Mouse (Mus musculus) retina, postnatal 7 days (tissue): ENCODE measurements at regions not wholly inside any gene's neighbourhood (a gene's known extent, or its start where the extent isn't known, plus 50 kb on each side); places are given as distances from the start of the nearest gene placed in this dataset.

ENCODE experiments used
- DNase-seq: peaks from one replicate; pipeline ENCODE4 v3.0.0-alpha.2; 2012; ENCODE audit warnings: low read depth, low spot score

DNA sequence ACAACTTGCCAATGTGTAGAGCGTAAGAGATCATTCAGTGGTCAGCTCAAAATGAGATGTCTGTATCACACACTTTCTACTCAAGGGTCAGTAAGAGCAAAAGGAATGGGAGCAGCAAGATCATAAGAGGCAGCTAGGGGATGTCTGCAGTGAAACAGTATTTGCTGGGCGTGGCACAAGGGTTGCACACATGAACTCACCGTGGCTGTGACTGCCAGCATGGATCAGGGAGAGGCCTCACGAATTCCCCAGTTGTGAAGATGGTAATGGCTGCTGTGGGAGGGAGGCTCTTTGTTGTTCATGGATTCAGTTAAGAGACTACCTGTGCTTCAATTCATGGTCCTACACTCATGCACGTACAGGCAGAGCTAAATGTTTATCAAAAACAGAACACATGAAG lies 91.5 kb upstream of the Cdkn2b start:
- no peak for DNase-seq

DNA sequence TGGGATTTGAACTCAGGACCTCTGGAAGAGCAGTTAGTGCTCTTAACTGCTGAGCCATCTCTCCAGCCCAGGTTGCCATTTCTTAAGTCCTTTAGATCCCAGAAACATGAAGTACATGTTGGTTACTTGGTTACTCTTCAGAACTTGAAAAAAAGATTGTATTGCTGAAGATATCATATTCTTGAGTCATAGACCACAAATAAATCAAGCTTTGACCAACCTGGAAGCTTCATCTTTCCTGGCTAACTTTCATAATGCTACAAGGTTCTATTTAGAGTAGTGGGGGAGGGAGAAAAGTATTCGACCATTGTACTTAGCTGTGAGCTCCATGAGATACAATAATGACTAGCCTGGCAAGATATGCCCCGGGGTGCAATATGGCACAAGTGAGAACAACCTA lies 90.9 kb upstream of the Cdkn2b start:
- no peak for DNase-seq

DNA sequence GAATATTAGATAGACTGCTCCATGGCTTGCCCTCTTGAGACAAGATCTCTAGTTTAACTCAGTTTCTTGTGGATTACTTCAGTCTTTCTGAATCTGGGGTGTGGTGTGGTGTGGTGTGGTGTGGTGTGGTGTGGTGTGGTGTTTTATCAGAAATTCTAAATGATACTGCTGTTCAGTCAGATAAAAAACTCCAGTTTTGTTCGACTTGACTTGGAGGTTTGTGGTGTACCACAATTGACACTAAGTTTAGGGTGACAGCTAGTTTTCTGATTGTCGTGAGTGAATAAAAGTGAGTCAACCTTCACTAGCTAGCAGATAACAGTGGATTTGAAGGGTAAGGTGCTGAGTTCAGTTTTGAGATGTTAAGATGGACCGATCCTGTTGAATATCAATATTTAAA lies 89.5 kb upstream of the Cdkn2b start:
- DNase-seq, result no peak

DNA sequence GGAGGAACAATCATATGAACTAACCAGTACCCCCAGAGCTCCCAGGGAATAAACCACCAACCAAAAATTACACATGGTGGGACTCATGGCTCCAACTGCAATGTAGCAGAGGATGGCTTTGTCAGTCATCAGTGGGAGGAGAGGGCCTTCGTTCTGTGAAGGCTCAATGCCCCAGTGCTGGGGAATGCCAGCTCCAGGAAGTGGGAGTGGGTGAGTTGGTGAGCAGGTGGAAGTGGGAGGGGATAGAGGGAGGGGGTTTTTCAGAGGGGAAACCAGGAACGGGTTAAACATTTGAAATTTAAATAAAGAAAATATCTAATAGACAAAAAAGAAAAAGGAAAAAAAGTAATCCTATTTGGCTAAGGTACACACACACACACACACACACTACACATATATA lies 88.4 kb upstream of the Cdkn2b start:
- no peak for DNase-seq

DNA sequence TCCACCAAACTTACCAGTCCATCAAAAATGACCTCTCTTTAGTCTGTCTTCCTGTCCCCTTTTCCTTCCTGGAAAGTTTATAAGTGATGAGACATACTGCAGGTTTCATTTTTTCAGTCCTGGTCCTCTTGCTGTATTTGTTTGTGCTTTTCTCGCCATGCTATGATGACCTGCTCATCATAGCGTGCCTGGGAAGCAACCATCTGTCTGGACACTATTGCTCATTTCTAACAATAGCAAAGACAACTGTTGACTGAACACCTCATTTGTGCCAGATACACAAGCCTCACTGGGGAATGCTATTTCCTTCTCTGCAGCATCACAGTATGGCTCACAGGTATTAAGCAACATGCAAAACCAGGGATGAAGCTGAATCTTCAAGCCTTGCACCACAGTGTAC lies 85.2 kb upstream of the Cdkn2b start:
- DNase-seq, result no peak

DNA sequence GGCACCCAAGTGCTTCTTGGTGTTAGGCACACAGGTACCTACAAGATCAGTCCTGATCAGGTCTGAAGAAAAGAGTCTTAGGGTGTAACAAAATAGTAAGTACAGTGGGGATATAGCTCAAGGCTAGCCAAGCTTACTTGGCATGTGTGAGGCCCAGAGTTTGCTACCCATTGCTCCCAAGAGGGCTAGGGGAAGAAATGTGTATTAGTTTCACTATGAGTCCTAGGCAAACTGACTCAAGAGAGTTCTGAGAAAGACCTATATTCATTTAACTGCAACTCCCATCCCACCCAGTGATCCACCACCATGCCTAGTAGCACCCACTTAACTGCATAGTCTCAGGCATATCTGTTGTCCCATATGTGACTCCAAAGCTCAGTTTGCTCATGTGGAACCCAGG lies 84.5 kb upstream of the Cdkn2b start:
- no peak for DNase-seq

DNA sequence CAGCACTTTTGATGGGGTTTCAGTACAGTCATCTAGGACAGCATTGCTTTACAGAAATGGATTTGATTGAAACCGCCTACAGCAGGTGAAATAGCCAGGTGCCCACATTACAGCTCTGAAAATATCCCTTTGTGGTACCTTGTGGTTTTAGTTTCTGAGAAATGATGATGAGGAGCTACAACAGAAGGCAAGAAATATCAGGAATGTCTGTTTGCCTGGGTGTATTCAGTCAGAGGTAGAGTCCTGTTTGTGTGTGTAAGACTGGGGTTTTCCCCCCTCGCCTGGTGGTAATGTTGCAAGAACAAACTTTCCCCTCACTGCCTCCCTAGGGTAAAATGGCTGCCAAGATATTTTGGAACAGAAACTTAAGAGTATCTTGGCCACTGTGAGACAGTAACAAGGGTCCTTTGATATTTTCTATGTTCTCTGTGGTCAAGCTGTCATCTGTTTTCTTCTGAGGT lies 82.4 kb upstream of the Cdkn2b start:
- no peak for DNase-seq

DNA sequence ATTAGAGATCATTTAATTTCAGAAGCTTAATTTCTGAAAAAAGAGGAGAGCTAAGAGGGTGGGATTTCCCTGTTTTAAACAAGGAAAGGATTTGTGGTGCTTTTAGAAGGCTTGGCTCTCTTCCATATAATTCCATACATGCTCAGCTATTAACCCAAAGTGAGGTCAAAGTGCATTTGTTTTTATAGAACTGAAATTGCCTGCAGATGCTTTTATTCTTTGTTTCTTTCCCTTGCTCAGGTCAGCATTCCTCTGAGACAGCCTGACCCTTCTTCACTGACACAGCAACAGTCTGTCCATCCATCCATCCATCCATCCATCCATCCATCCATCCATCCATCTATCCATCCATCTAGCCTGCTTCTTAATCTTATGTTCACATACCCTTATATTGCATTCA lies 82.0 kb upstream of the Cdkn2b start:
- no peak for DNase-seq

DNA sequence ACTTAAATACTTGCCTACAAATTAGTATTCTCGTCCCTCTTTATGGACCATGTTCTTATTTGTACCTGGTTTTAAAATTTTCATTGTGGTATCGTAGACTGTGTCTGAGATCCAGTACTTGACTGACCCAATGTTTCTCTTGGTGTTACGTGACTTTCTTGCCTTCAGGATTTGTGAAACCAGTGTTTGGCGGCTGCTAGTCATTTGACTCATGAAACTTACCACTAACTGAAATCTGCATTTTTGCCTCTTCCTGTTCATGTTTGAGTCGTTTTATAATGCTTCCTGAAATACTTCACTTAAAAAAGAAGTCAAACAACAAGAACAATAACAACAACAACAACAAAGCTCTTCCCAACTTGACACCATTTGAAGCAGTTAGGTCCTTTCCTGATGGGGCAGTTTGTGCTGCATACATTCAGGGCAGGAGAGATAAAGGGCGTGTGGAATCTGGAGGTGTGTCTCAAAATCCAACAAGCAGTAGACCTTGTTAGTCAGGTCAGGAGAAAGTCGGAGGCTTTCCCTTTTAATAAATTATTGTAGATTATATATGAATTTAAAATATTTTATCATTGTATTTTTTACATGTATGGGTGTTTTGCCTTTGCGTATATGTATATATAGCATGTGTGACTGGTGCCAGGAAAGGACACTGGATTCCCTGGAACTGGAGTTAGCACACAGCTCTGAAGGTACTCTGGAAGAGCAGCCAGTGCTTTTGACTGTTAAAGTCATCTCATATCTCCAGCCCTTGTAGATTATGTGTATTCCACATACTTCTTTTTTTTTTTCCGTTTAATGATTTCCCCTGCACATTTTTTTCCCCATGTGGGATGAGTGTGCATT lies 80.8 kb upstream of the Cdkn2b start:
- no peak for DNase-seq

DNA sequence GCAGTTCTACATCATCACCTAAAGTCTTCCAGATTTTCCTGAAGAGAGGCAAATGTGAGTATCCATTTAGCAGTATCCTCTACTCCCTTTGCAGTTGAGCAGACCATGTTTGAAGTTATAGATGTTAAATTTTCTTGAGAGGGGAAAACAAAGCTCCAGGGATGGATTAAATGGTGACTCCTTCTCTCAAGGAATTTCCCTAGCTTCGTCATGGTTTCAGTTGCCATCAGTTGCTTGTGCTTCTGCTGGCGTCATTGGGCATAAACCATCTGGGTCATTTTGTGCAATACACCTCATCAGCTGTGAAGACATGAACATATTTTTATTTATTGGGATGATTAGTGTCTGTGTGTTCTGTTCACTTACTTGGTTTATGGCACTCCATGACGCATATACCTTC lies 72.7 kb upstream of the Cdkn2b start:
- DNase-seq, result no peak

DNA sequence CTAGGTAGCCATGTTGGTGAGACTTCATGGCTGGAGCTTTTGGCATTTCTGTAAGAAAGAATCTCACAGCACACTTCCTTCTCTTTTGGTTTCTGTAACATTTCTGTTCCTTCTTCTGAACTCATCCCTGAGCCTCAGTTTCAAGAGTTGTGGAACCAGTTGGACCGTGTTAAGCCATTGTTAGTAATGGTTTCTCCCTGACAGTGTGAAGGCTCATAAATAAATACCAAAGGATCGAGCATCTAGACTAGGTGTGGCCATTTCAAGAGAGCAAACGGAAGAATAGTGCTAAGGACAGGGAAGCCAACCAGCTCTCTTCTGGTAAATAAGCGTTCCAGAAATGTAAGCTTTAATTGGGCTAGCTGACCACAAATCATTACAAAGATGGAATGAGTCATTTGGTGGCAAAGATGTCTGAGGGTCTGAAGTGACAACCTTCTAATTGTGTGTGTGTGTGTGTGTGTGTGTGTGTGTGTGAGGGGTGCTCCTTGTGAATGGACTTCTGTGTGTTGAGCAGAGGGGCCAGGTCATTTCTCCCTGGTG lies 71.7 kb upstream of the Cdkn2b start:
- no peak for DNase-seq

DNA sequence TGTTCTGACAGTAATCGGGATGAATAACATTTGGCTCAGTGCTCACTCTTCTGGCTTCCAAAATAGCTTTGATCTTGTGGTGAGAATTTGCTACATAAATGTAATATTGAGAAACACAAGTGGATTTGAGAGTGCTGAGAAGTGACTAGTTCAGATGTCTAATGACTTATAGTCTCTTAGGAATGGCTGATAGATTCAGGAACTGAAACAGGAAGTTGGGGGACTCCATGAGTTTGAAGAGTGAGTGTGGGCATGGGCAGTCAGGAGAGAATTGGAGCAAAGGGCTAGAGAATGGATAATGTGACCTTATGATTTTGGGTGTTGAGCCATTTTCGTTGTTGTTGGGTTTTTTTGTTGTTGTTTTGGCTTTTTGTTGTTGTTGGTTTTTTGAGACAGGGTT lies 70.9 kb upstream of the Cdkn2b start:
- no peak for DNase-seq

DNA sequence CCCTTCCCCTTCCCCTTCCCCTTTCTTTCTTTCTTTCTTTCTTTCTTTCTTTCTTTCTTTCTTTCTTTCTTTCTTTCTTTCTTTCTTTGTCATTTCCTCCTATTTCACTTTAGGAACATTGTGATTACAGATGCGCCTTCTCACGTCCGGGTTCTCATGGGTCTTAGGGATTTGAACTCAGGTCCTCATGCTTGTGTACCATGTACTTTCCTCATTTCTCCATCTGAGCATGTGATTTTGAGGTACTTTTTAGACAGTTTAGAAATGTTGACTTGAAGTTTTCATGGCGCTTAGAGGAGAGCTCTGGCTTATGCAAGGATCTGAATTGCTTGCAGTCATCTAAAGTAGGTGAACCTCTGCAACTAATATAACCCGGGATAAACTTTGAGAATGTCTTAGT lies 70.2 kb upstream of the Cdkn2b start:
- no peak for DNase-seq

DNA sequence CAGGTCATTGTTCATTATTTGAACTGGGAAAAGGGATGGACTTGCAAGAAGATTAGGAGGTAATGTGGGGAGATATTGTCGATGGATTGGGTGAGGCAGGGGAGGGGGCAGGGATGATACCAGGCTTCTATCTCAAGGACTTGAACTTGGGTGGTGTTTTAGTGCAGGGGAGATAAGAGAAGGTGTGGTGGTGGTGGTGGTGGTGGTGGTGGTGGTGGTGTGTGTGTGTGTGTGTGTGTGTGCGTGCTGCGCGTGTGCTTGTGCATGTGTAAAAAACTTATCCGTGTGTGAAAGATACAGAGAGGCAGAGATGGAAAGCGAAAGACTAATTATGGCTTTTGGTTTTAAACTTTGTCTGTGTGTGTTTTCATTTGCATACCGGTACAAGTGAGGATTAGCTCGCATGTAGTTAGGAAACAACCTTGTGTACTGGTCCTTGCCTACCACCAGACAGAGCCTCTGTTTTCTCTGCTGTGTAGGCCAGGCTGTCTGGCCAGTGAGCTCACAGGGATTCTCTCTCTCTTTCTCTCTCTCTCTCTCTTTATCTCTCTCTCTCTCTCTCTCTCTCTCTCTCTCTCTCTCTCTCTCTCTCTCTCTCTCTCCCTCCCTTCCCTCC lies 69.6 kb upstream of the Cdkn2b start:
- no peak for DNase-seq

DNA sequence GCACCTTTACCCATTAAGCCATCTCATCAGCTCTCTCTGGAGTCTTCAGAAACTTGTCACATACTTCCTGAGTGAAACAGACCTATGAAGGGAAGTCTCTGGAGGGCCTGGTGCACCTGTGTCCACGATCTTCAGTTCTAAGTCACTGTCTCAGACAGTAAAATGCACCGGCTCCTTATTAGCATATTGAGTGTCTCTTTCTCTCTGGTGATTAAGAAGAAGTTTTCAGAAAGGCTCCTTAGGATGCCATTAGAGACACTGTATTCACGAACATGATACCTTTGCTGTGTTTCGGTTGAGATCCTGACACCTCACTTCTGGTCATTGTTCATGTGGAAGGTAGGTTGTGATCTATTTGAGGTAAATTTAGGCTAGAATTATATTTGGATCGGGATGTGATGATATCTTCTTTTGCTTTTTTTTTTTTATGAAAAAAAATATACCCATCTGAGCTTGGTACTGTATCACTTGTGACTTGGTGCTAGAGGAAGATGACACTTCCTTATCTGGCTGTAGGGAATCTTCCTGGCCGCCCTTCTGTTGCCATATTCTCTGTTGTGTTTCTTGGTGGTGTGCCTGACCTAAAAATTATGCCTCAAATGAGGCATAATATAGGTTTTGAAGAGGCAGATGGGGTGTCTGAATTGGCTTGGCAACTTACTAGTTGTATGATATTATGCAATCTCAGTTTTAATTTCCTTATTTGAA lies 68.9 kb upstream of the Cdkn2b start:
- DNase-seq, result no peak

DNA sequence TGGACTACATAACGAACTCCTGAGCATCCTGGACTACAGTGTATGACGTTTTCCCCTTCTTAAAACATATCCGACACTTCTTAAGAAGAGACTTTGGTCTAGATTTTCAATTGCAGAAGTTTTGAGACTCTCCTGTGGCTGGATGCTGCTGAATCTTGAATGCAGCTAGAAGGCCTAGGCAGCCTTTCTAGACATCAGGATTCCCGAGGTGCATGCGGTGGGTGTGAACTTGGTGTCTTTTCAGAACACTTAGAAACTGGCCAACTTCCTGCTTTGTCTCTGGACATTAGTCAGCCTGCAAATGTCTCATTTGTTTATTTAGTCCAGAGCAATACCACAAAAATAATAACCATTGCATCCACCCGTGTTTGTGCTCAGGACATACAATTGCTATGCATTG lies 61.8 kb upstream of the Cdkn2b start:
- DNase-seq, result no peak

DNA sequence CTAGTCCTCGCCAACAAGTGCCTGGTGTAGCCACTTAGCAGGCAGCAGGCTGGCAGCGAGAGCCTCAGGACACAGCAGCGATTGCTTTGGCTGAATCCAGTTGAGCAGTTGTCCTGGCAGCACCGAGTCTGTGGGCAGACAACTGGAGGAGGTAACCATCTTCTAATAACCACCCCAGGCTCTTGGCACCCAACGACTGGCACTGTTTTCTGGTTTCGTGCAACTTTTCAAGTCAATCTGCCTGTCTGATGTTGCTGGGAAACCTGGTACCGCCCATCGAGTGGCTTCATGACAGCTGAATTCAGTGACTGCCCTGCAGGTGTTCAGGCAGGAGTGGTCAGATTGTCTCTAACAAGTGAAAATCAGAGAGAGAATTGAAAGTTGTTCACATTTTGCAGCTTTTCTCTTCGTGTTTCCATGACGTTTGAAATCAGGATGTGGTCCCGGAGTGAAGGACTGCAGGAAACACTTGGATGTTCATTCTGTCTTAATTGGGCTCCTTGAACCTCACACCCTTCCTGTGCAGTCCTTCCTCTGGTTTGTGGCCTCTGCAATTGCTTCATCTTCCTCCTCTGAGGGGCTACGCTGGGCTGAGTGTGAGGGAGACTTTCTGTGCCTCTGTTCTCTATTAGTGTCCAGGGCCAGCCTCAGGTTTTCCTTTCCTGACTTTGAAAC lies 58.1 kb upstream of the Cdkn2b start:
- no peak for DNase-seq

DNA sequence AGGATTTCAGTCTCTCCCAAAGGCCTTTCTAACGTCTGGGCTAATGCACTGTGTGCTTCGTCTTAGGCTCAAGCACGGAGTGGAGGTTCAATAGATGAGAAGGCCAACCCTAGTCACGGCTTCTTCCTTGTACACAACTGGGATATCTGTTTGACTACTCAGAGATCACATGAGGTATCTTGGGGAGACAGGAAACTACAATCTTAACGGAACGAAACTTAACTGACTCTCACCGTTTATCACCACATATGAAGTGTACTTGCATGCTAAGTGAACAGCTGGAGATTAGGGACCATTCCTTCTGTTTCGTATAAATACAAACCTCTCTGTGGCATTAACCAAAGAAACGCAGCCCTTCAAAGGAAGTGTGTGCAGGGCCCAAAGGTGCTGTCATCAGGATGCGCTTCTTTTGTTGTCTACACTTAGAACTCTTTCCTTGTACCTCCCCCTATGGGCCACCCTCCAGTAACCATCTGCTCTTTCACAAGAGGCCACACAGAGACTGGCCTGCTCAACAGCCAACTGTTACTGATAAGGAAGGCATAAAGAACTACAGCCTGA lies 55.8 kb upstream of the Cdkn2b start:
- DNase-seq, result no peak

DNA sequence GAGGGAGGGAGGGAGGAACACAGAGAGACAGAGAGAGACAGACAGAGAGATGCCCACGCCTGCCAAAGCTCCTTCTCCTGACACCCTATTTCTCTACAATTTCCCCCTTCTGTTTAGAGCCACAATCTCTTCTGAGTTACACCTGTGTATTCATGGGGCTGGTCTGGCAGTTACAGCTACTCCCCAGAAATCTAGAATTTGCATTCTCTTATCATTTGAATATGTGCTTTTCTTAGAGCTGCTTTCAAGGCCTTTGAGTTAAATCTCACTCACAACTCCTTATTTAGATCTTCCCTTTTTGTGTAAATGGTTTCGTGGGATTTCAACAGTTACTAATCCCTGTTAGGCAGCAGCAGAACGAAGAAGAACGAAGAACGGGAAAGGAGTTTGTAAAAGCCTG lies 55.0 kb upstream of the Cdkn2b start:
- no peak for DNase-seq

DNA sequence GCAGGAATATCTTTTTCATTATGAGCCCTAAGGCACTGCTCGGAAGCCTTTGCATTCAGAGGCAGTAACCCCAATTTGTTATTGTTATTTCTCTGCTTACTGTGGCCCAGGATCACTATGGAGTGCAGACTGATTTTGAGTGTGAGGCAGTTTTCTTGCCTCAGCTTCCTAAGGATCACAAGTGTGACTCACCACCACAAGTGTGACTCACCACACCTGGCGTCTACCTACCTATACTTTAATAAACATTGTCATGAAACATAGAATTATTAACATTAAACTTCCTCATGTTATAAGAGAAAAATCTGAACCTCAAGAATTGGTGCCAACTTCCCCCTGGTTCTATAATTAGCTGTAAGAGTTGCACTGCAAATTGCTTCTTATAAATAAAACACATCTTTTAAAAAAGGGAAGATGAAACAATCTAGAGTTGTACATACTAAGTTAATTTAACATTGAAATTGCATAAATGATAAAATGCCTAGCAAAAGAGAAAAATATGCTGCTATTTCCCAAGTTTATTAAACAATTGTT lies 52.4 kb upstream of the Cdkn2b start:
- no peak for DNase-seq

DNA sequence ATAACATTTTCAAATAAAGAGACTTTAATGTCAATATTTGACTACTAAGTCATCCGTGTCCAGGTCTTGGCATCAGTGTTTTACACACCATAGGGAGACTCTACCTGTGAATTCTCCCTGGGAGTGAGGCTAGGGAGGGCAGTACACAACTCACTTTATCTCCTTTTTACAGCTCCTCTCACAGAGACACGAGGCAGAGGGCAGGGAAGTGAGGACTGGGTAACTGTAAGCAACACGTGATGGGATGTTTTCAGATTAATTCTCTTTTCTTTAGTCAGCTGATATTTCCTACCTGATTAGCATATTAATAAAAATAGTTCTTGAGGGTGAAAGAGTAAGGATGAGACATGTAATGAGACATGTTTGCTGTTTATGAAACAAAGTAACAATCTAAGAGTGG lies 51.8 kb upstream of the Cdkn2b start:
- no peak for DNase-seq
